Mouse (Mus musculus): ENCODE data around the gene Tmc5. TPM values are rescaled to one million over a fixed set of nuclear protein-coding genes. Genes with fewer than 3 reads are reported as not detected.
A peak's percentile ranks its signal among the peaks of the same experiment; 100 is the strongest.

Tmc5 gene
- polyA plus RNA-seq, 1 experiment from 2014 or later = 0.23 TPM

- no peak for ATAC-seq (ENCODE audit: low FRiP score, low read depth)
- Histone ChIP-seq H3K27me3 (no peaks in the 10 kb centered on the region), H3K36me3 (no peaks in the 10 kb centered on the region), H3K9ac (replicated peaks) (no peak overlapping the region), H3K4me2 (replicated peaks) (no peak overlapping the region), H3K4me1 (no peaks in the 10 kb centered on the region), H3K4me3 (no peak overlapping the region), H3K9me3 (no peaks in the 10 kb centered on the region), H3K27ac (replicated peaks) (no peak overlapping the region)
- 94% methylated on average over 4 of the region's 4 CpGs for WGBS
Observed at GRCm38 (mm10) chr7:118650119-118650518, 53.0 kb downstream of the Tmc5 start.

GRCm38 (mm10) chr7:118650891-118651290 lies 53.8 kb downstream of the Tmc5 start:
- Histone ChIP-seq H3K36me3 (no peaks in the 10 kb centered on the region), H3K27me3 (no peaks in the 10 kb centered on the region), H3K4me1 (no peaks in the 10 kb centered on the region), H3K9me3 (no peaks in the 10 kb centered on the region), H3K4me3 (no peak overlapping the region), H3K27ac (replicated peaks) (no peak overlapping the region), H3K4me2 (replicated peaks) (no peak overlapping the region), H3K9ac (replicated peaks) (no peak overlapping the region)
- 91% methylated on average over 1 of the region's 1 CpGs for WGBS
- ATAC-seq (ENCODE audit: low FRiP score, low read depth) = no peak

DNA sequence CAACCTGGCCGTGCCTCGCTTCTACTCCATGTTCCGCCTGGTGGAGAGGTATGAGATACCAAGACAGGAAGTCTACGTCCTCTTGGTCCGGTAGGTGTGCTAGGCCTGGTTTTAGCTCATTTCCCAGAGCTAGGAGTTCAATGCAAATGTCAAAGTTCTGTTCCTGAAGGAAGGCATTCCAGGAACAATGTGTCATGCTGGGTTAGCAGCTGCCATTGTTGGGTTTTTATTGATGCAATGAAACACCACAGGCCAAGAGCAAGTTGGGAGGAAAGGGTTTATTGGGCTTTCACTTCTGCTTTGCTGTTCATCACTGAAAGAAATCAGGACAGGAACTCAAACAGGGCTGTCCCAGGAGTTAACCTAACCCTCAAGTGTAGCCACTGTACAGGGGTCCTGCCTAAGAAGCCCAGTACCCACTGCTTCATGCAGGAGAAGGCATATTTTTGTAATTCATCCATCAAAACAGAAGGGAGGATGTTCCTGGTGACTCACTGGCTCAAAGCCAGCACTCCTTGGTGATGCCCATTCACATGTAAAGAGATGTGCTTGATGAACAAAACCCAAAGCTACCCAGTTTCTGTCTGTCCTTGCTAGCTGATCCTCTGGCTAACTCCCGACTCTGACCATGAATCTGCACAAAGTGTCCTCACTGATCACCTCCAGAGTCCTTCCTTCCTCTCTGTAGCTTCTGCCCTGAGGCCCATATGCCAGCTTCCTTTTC lies 55.6 kb downstream of the Tmc5 start:
- Histone ChIP-seq H3K4me2 (replicated peaks) (no peak overlapping the region), H3K27me3 (no peaks in the 10 kb centered on the region), H3K27ac (replicated peaks) (no peak overlapping the region), H3K4me3 (no peak overlapping the region), H3K9me3 (no peaks in the 10 kb centered on the region), H3K4me1 (peaks cover 2% of the 10 kb centered on the region; the same call in 1 of the 2 replicates), H3K36me3 (no peaks in the 10 kb centered on the region), H3K9ac (replicated peaks) (no peak overlapping the region)
- 88% methylated on average over 6 of the region's 6 CpGs for WGBS
- ATAC-seq (ENCODE audit: low FRiP score, low read depth) = no peak

GRCm38 (mm10) chr7:118656730-118657129 lies 59.6 kb downstream of the Tmc5 start:
- Histone ChIP-seq H3K9ac (replicated peaks) (no peak overlapping the region), H3K9me3 (no peaks in the 10 kb centered on the region), H3K4me2 (replicated peaks) (no peak overlapping the region), H3K27me3 (no peaks in the 10 kb centered on the region), H3K4me1 (peaks cover 2% of the 10 kb centered on the region; the same call in 1 of the 2 replicates), H3K27ac (replicated peaks) (no peak overlapping the region), H3K36me3 (no peaks in the 10 kb centered on the region), H3K4me3 (no peak overlapping the region)
- 28% methylated on average over 6 of the region's 6 CpGs for WGBS
- no peak for ATAC-seq (ENCODE audit: low FRiP score, low read depth)

DNA sequence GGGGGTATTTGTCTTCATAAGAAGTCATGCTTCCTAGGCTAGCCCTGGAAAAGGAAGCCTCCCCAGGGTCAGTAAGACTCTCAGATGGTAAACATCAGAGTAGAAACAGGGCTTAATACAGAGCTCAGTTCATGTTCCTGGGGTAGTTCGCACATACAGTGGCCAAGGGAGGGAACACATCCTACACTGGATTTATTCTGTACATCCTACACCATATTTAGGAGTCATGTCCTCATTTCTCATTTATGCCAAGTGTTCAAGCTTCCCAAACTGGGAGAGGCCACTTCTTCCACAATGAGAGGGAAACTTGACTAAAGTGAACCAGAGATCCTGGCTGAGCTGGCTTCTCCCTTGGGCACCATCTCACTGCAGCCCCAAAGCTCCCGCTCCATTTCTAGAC lies 70.7 kb downstream of the Tmc5 start:
- no peak for ATAC-seq (ENCODE audit: low FRiP score, low read depth)
- H3K27me3 ChIP-seq = no peaks in the 10 kb centered on the region

GRCm38 (mm10) chr7:118670142-118670541 lies 73.0 kb downstream of the Tmc5 start:
- Histone ChIP-seq H3K27ac (replicated peaks) (no peak overlapping the region), H3K4me3 (no peak overlapping the region), H3K9me3 (no peaks in the 10 kb centered on the region), H3K4me2 (replicated peaks) (no peak overlapping the region), H3K27me3 (no peaks in the 10 kb centered on the region), H3K4me1 (no peaks in the 10 kb centered on the region), H3K9ac (replicated peaks) (no peak overlapping the region), H3K36me3 (no peaks in the 10 kb centered on the region)
- no peak for ATAC-seq (ENCODE audit: low FRiP score, low read depth)
- WGBS = 76% methylated on average over 4 of the region's 4 CpGs

More for the DNA sequence above, 70.7 kb downstream of the Tmc5 start:
- no peaks in the 10 kb centered on the region for H3K36me3 ChIP-seq
- no peak overlapping the region for H3K4me2 ChIP-seq (replicated peaks)
- H3K27ac ChIP-seq (replicated peaks) = no peak overlapping the region
- H3K4me3 ChIP-seq = no peak overlapping the region
- WGBS = 96% methylated on average over 2 of the region's 2 CpGs
- H3K4me1 ChIP-seq = no peaks in the 10 kb centered on the region
- no peak overlapping the region for H3K9ac ChIP-seq (replicated peaks)
- peaks cover 8% of the 10 kb centered on the region; the same call in 1 of the 2 replicates for H3K9me3 ChIP-seq

- H3K4me2 ChIP-seq (replicated peaks) = no peak overlapping the region
- no peaks in the 10 kb centered on the region for H3K27me3 ChIP-seq
- H3K4me3 ChIP-seq = no peak overlapping the region
- H3K9ac ChIP-seq (replicated peaks) = no peak overlapping the region
- no peaks in the 10 kb centered on the region for H3K36me3 ChIP-seq
- 87% methylated on average over 4 of the region's 4 CpGs for WGBS
- ATAC-seq (ENCODE audit: low FRiP score, low read depth) = no peak
- no peaks in the 10 kb centered on the region for H3K4me1 ChIP-seq
- H3K9me3 ChIP-seq = no peaks in the 10 kb centered on the region
- H3K27ac ChIP-seq (replicated peaks) = no peak overlapping the region
Observed at GRCm38 (mm10) chr7:118676826-118677225, 79.7 kb downstream of the Tmc5 start.

- H3K9ac ChIP-seq (replicated peaks) = no peak overlapping the region
- no peaks in the 10 kb centered on the region for H3K9me3 ChIP-seq
- H3K4me2 ChIP-seq (replicated peaks) = no peak overlapping the region
- peaks cover 58% of the 10 kb centered on the region for H3K36me3 ChIP-seq
- H3K27ac ChIP-seq (replicated peaks) = no peak overlapping the region
- H3K4me3 ChIP-seq = no peak overlapping the region
- WGBS = 24% methylated on average over 5 of the region's 5 CpGs
- peak; percentile 41; the same call in 1 of the 2 replicates for ATAC-seq (ENCODE audit: low FRiP score, low read depth)
- H3K4me1 ChIP-seq = no peaks in the 10 kb centered on the region
- no peaks in the 10 kb centered on the region for H3K27me3 ChIP-seq
Observed at GRCm38 (mm10) chr7:118688199-118688598, 91.1 kb downstream of the Tmc5 start.

DNA sequence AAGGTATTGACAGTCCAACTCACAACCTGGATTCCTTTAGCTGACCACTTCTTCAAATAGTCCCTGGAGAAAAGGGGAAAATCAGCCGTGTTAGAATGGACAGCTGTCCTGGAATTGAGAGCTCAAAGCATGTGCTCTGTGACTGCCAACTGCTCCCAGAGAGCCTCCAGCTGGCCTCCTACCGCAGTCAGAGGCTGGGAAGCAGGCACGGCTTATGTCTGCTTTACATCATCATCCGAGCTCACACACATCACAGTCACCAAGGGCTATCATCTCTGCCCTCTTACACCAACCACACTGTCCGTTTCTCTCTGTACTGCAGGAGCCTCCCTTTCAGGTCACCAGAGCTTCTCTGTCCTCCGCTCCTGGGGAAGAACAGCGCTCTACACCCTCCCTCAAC lies 92.0 kb downstream of the Tmc5 start:
- Histone ChIP-seq H3K4me2 (replicated peaks) (no peak overlapping the region), H3K36me3 (peaks cover 67% of the 10 kb centered on the region), H3K9ac (replicated peaks) (no peak overlapping the region), H3K27ac (replicated peaks) (no peak overlapping the region), H3K4me3 (no peak overlapping the region), H3K27me3 (no peaks in the 10 kb centered on the region), H3K4me1 (no peaks in the 10 kb centered on the region), H3K9me3 (no peaks in the 10 kb centered on the region)
- ATAC-seq (ENCODE audit: low FRiP score, low read depth) = no peak
- WGBS = 88% methylated on average over 7 of the region's 7 CpGs

DNA sequence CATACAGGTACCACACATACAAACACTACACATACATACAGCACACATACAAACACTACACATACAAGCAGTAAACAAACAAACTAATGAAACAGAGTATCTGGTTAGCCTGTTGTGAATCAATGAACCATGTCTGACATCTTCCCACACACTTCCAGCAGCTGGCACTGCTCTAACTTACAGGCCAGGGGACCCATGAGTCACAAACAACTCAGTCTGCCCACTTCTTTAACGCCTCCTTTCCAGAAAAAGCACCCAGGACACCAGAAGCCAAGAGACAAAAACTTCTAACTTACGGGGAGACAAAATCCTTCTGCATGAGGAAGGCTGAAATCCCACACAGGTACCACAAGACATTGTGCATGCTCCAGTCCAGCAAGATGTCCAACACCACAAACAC lies 94.2 kb downstream of the Tmc5 start:
- Histone ChIP-seq H3K4me1 (no peaks in the 10 kb centered on the region), H3K27me3 (no peaks in the 10 kb centered on the region), H3K36me3 (peaks cover 81% of the 10 kb centered on the region), H3K27ac (replicated peaks) (no peak overlapping the region), H3K9ac (replicated peaks) (no peak overlapping the region), H3K4me2 (replicated peaks) (no peak overlapping the region), H3K9me3 (no peaks in the 10 kb centered on the region), H3K4me3 (no peak overlapping the region)
- 93% methylated on average over 2 of the region's 2 CpGs for WGBS
- ATAC-seq (ENCODE audit: low FRiP score, low read depth) = no peak

DNA sequence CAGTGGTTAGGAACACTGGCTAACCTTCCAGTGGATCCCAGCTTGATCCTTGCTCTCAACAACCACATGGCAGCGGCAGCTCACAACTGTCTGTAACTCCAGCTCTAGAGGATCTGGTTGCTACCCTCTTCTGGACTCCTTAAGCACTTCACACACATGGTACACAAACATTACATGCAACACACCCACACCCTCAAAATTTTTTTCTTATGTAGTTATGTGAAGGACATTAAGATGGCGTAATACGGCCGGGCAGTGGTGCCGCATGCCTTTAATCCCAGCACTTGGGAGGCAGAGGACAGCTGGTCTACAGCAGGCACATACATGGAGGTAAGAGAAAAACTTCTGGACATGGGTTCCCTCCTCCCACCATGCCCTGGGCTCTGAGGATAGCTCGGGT lies 99.0 kb downstream of the Tmc5 start:
- no peak overlapping the region for H3K4me2 ChIP-seq (replicated peaks)
- H3K4me3 ChIP-seq = no peak overlapping the region
- H3K9ac ChIP-seq (replicated peaks) = no peak overlapping the region
- H3K27me3 ChIP-seq = no peaks in the 10 kb centered on the region
- H3K4me1 ChIP-seq = no peaks in the 10 kb centered on the region
- H3K27ac ChIP-seq (replicated peaks) = no peak overlapping the region
- no peaks in the 10 kb centered on the region for H3K9me3 ChIP-seq
- 96% methylated on average over 6 of the region's 6 CpGs for WGBS
- no peak for ATAC-seq (ENCODE audit: low FRiP score, low read depth)
- H3K36me3 ChIP-seq = peaks cover 71% of the 10 kb centered on the region

GRCm38 (mm10) chr7:118697168-118697567 lies 100.1 kb downstream of the Tmc5 start:
- WGBS = 85% methylated on average over 4 of the region's 4 CpGs

DNA sequence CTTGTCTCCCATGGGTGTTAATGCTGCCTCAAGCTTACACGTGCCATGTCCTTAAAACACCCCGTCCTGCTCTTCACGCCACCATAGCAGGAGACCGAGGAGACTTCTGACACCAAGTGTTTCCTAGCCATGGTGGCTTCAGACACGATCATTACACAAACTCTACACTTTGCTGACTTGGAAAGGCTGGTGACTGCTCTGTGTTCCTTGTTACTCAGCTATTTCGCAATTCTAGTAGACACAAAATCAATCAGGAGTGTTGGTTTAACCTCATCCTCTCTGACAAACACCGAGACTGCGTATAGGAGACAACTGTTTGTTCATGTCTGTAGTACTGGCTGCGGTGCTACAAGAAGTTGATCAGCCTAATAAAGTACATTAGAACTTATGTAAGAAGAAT lies 101.8 kb downstream of the Tmc5 start:
- no peak for ATAC-seq (ENCODE audit: low FRiP score, low read depth)
- Histone ChIP-seq H3K4me1 (peaks cover 9% of the 10 kb centered on the region), H3K4me2 (replicated peaks) (no peak overlapping the region), H3K36me3 (peaks cover 46% of the 10 kb centered on the region), H3K9ac (replicated peaks) (no peak overlapping the region), H3K27ac (replicated peaks) (no peak overlapping the region), H3K27me3 (no peaks in the 10 kb centered on the region), H3K9me3 (no peaks in the 10 kb centered on the region), H3K4me3 (no peak overlapping the region)
- WGBS = 93% methylated on average over 9 of the region's 9 CpGs

More at GRCm38 (mm10) chr7:118697168-118697567, 100.1 kb downstream of the Tmc5 start:
- Histone ChIP-seq H3K36me3 (peaks cover 63% of the 10 kb centered on the region), H3K27ac (replicated peaks) (no peak overlapping the region), H3K27me3 (no peaks in the 10 kb centered on the region), H3K4me3 (no peak overlapping the region), H3K9ac (replicated peaks) (no peak overlapping the region), H3K4me1 (no peaks in the 10 kb centered on the region), H3K4me2 (replicated peaks) (no peak overlapping the region), H3K9me3 (no peaks in the 10 kb centered on the region)
- ATAC-seq (ENCODE audit: low FRiP score, low read depth) = no peak
